Mouse (Mus musculus): ENCODE measurements at regions not wholly inside any gene's neighbourhood (a gene's known extent, or its start where the extent isn't known, plus 50 kb on each side); places are given as distances from the start of the nearest gene placed in this dataset.

DNA sequence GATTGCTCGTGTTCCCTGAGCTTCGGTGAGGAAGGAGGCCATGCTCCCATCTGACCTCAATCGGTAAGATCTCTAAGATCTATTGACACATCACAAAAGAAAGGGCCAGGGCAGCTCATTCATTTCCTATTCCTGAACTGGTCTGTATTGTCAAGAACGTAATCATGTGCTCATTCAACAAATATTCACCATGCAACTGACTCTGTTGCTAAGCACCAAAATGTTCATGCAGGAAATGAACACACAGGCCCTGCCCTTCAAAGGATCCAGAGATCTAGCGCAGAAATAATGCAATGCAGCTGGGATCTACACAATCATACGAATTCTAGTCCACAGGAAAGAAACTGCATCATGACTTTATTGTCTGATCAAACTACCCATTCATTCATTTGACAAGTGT, 413.3 kb downstream of the Lrig3 start:
- TF ChIP-seq SMC3 (IDR thresholded peaks at IDR 0.05; ENCODE audit: low read depth, low read length) (no peak), SIN3A (IDR thresholded peaks at IDR 0.05; ENCODE audit: low read length) (no peak), CHD1 (IDR thresholded peaks at IDR 0.05; ENCODE audit: low read depth, low read length) (no peak), KAT2A (conservative IDR thresholded peaks at IDR 0.05; ENCODE audit: low read depth, low read length) (no peak), MAX (IDR thresholded peaks at IDR 0.05; ENCODE audit: low read length) (no peak), POLR2AphosphoS2 (IDR thresholded peaks at IDR 0.05; ENCODE audit: low read length) (no peak), GABPA (IDR thresholded peaks at IDR 0.05; ENCODE audit: low read depth, low read length) (no peak), HCFC1 (IDR thresholded peaks at IDR 0.05; ENCODE audit: low read depth, low read length) (no peak), TAL1 (IDR thresholded peaks at IDR 0.05; ENCODE audit: low read length) (no peak), ZC3H11A (IDR thresholded peaks at IDR 0.05; ENCODE audit: low read depth, low read length) (no peak), MEF2A (IDR thresholded peaks at IDR 0.05; ENCODE audit: extremely low read depth, insufficient replicate concordance, low read depth, low read length, poor library complexity, severe bottlenecking) (no peak), UBTF (IDR thresholded peaks at IDR 0.05; ENCODE audit: borderline replicate concordance, insufficient read depth, low read depth, low read length) (no peak), POLR2AphosphoS5 (IDR thresholded peaks at IDR 0.05; ENCODE audit: borderline replicate concordance, low read depth, low read length) (no peak), ZMIZ1 (IDR thresholded peaks at IDR 0.05; ENCODE audit: low read depth, low read length) (no peak), E2F4 (IDR thresholded peaks at IDR 0.05; ENCODE audit: borderline replicate concordance, low read depth, low read length) (no peak), CHD2 (IDR thresholded peaks at IDR 0.05; ENCODE audit: low read length) (no peak), POLR2A (IDR thresholded peaks at IDR 0.05; ENCODE audit: control insufficient read depth in 1 of 2, insufficient read depth in 1 of 2, low read depth in 1 of 2, low read length in 2 of 2, poor library complexity in 1 of 2) (no peak), BHLHE40 (IDR thresholded peaks at IDR 0.05; ENCODE audit: borderline replicate concordance, low read depth, low read length) (no peak), JUND (IDR thresholded peaks at IDR 0.05; ENCODE audit: low read depth, low read length) (no peak)

DNA sequence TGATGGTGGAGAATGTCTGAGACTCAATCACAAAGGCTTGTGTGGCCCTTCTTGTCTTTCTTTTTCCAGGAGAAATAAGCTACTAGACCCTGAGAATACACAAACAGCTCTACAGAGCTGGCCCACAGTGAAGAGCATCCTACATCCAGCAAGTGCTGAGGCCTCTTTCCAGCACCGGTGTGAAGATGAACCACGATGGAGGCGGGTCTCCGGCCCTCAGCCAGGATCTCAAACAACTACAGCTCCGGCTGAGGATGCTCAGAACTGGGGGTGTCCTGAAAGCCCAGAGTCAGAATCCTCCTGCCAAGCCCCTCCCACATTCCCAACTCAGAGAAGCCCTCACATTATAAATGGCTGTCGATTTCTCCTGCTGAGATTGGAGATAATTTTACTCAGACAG, 407.9 kb downstream of the Lrig3 start:
- H3K27ac ChIP-seq (ENCODE audit: control insufficient read depth, low read depth, low read length): no peak overlapping the region
- no peak overlapping the region for H3K4me3 ChIP-seq (ENCODE audit: control insufficient read depth in 1 of 2, insufficient read depth in 1 of 2, low read depth in 2 of 2, low read length in 2 of 2)
- no peaks in the 10 kb centered on the region for H3K36me3 ChIP-seq (ENCODE audit: control insufficient read depth in 1 of 2, insufficient read depth in 2 of 2, low read length in 2 of 2)
- no peak overlapping the region for H3K9ac ChIP-seq (ENCODE audit: control insufficient read depth, low read depth, low read length, poor library complexity, severe bottlenecking)
- TF ChIP-seq MAX (IDR thresholded peaks at IDR 0.05; ENCODE audit: low read length) (no peak), USF2 (IDR thresholded peaks at IDR 0.05; ENCODE audit: borderline replicate concordance in 1 of 2, insufficient read depth in 1 of 2, low read depth in 1 of 2, low read length in 2 of 2) (no peak), ZNF384 (IDR thresholded peaks at IDR 0.05; ENCODE audit: low read depth, low read length) (no peak), POLR2AphosphoS2 (IDR thresholded peaks at IDR 0.05; ENCODE audit: low read length) (no peak), TAL1 (IDR thresholded peaks at IDR 0.05; ENCODE audit: low read length) (no peak), CHD2 (IDR thresholded peaks at IDR 0.05; ENCODE audit: low read length) (no peak)
- no peaks in the 10 kb centered on the region for H3K4me1 ChIP-seq (ENCODE audit: control insufficient read depth in 1 of 2, insufficient read depth in 2 of 2, low read length in 2 of 2)
- H3K79me2 ChIP-seq (ENCODE audit: control insufficient read depth, insufficient read depth, low read length, poor library complexity): no peaks in the 10 kb centered on the region
- no peaks in the 10 kb centered on the region for H3K9me3 ChIP-seq (replicated peaks; ENCODE audit: insufficient read depth, low read length)
- no peak for DNase-seq (ENCODE audit: low read depth, low spot score)
- no peaks in the 10 kb centered on the region for H3K27me3 ChIP-seq (ENCODE audit: control insufficient read depth in 1 of 2, insufficient read depth in 2 of 2, low read length in 2 of 2)

More for the DNA sequence above, 413.3 kb downstream of the Lrig3 start:
- no peaks in the 10 kb centered on the region for H3K9me3 ChIP-seq (replicated peaks; ENCODE audit: insufficient read depth, low read length)
- DNase-seq (ENCODE audit: low read depth, low spot score): no peak
- no peaks in the 10 kb centered on the region for H3K79me2 ChIP-seq (ENCODE audit: control insufficient read depth, insufficient read depth, low read length, poor library complexity)
- H3K4me3 ChIP-seq (ENCODE audit: control insufficient read depth in 1 of 2, insufficient read depth in 1 of 2, low read depth in 2 of 2, low read length in 2 of 2): no peak overlapping the region
- H3K4me1 ChIP-seq (ENCODE audit: control insufficient read depth in 1 of 2, insufficient read depth in 2 of 2, low read length in 2 of 2): no peaks in the 10 kb centered on the region
- no peak overlapping the region for H3K27ac ChIP-seq (ENCODE audit: control insufficient read depth, low read depth, low read length)
- H3K27me3 ChIP-seq (ENCODE audit: control insufficient read depth in 1 of 2, insufficient read depth in 2 of 2, low read length in 2 of 2): no peaks in the 10 kb centered on the region
- no peak overlapping the region for H3K9ac ChIP-seq (ENCODE audit: control insufficient read depth, low read depth, low read length, poor library complexity, severe bottlenecking)
- H3K36me3 ChIP-seq (ENCODE audit: control insufficient read depth in 1 of 2, insufficient read depth in 2 of 2, low read length in 2 of 2): no peaks in the 10 kb centered on the region

Data from MEL (cell line).